Mouse (Mus musculus) neural tube, embryonic 13.5 days (tissue): ENCODE data around the gene Erbb3. TPM values are rescaled to one million over a fixed set of nuclear protein-coding genes. Genes with fewer than 3 reads are reported as not detected.
"Not testable (repeated sequence)": the region's sequence is repeated elsewhere in the genome, so short reads cannot be mapped to it uniquely, and the experiment has no call there.

Source experiments
- ATAC-seq: fragments of 200-750 bp; cut with Nextera tagmentation; 2 replicates; pipeline ENCODE4 v1.8.0; 2017; ENCODE audit warnings: low read depth, mild to moderate bottlenecking, moderate TSS enrichment, moderate library complexity
- H3K27ac ChIP-seq: fragments of 300-500 bp; sonication (generic); replicated peaks from 2 replicates; pipeline ENCODE4 v1.5.1; 2015; ENCODE audit warnings: moderate library complexity, mild to moderate bottlenecking, inconsistent platforms
- H3K27me3 ChIP-seq: fragments of 300-500 bp; sonication (generic); 2 replicates; pipeline ENCODE4 v1.6.1; 2015; ENCODE audit warnings: mild to moderate bottlenecking, inconsistent platforms
- H3K36me3 ChIP-seq: fragments of 300-500 bp; sonication (generic); 2 replicates; pipeline ENCODE4 v1.6.1; 2015; ENCODE audit warnings: mild to moderate bottlenecking, inconsistent platforms
- H3K4me1 ChIP-seq: fragments of 300-500 bp; sonication (generic); replicated peaks from 2 replicates; pipeline ENCODE4 v1.6.1; 2015; ENCODE audit warnings: inconsistent platforms
- H3K4me2 ChIP-seq: fragments of 300-500 bp; sonication (generic); 2 replicates; pipeline ENCODE4 v1.6.1; 2015; ENCODE audit warnings: inconsistent platforms, mild to moderate bottlenecking, moderate library complexity
- H3K4me3 ChIP-seq: fragments of 300-500 bp; sonication (generic); 2 replicates; pipeline ENCODE4 v1.5.1; 2015; ENCODE audit warnings: mild to moderate bottlenecking, inconsistent platforms
- H3K9ac ChIP-seq: fragments of 300-500 bp; sonication (generic); 2 replicates; pipeline ENCODE4 v1.6.1; 2015; ENCODE audit warnings: moderate library complexity, mild to moderate bottlenecking, inconsistent platforms
- H3K9me3 ChIP-seq: fragments of 300-500 bp; sonication (generic); 2 replicates; pipeline ENCODE4 v1.6.1; 2016; ENCODE audit warnings: inconsistent platforms
- WGBS: fragments of 180-500 bp; shearing (Covaris S2); methylation state at CpG from one replicate; pipeline ENCODE4 v1.1.7; 2015; 5-methylcytosine and 5-hydroxymethylcytosine counted together
- polyA plus RNA-seq: library from polyadenylated mRNA; unstranded; fragments of >200 nt; fragmentation: Nextera tagmentation; extraction: Ambion mirVana; gene quantifications from 2 replicates; pipeline ENCODE4 v1.2.1, GENCODE M21; 2015

Gene Erbb3
- polyA plus RNA-seq, 1 experiment from 2014 or later: 9.9 TPM

DNA sequence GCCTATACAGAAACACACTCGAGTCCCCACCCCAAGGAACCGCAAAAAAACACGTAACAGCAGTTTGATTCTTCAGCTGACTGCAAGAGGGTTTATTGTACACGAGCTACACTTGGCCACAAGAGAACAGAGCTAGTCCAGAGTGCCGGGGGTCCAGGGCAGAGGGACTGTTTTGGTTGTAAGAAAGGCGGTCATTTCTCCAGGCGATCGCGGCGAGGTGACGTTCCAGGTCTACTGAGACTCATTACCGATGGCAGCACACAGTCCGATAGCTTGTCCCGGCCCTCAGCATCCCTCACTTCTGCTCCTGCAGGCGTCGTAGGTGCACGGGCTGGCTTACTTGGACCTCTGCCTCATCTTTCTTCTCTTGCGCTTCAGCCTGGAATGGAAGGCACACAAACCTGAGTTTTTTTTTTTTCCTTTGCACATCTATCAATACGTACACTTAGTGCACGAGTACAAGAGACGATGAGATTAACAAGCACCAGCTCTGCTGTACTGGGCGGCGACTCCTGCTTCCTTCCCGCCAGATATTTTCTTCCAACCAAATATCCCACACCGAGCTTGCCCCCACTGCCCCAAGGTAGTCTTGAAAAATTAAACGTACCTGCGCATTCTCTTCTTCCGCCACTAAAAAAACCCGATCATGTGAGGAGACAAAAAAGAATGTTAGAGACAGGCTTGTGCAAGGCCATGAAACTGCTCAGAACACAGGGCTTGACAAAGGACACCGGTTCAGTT is 41.2 kb downstream of the Erbb3 start:
- ATAC-seq: 0 out of 2 replicates have a peak, but pooled peaks have one; percentile 3
- 1% methylated on average over 30 of the region's 30 CpGs for WGBS

DNA sequence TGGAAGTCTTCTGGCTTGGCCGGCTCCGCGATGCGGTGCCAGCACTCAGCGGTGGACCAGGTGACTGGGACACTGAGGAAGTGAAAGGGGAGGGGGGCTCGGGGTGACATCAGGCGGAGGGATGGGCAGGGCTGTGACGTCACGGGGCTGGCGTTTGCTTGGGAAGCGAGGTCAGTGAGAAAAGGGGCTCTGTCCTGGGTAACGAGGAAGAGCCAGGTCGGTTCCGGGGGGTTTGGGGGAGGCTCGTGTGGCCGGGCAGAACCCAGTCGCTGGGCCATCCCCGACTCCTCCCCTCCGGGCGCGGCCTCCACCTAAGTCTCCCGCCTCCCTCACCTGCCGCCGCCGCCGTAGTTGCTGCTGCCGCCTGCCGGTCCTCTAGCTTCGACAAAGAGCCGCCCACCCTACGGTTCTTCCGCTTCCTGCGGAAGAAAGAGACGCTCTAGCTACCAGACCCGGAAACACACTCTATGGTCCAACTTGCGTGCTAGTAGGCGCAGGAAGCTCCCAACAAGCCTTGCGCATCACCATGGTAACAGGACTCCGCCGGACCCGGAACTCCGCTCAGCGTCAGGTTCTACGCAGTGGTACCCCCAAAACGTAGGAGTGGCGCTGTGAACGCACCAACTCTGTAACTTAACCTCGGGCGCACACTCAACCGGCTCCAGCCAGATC is 42.0 kb downstream of the Erbb3 start, which contains the start of gene Zc3h10:
TSS of gene Zc3h10 (minus strand) at position 414 of the 672 bp plus-strand sequence.
- Histone ChIP-seq H3K36me3 (peaks cover 34% of the 10 kb centered on the region), H3K27ac (peak within 1 kb of the TSS; percentile 97), H3K9ac (peak within 1 kb of the TSS; percentile 97), H3K27me3 (no peaks in the 10 kb centered on the region), H3K4me2 (peak within 1 kb of the TSS; percentile 86), H3K9me3 (no peaks in the 10 kb centered on the region), H3K4me1 (peaks cover 30% of the 10 kb centered on the region), H3K4me3 (peak within 1 kb of the TSS; percentile 82)
- under 1% methylated on average over 38 of the region's 50 CpGs for WGBS
- ATAC-seq: peak; percentile 91

More for the DNA sequence above, 41.2 kb downstream of the Erbb3 start:
- Histone ChIP-seq H3K9ac (peak overlapping the region; percentile 97), H3K4me1 (peaks cover 27% of the 10 kb centered on the region), H3K4me2 (peak overlapping the region; percentile 86), H3K36me3 (peaks cover 26% of the 10 kb centered on the region), H3K4me3 (peak overlapping the region; percentile 82), H3K27ac (peak overlapping the region; percentile 97)
- not testable (repeated sequence) for H3K27me3 ChIP-seq, H3K9me3 ChIP-seq

DNA sequence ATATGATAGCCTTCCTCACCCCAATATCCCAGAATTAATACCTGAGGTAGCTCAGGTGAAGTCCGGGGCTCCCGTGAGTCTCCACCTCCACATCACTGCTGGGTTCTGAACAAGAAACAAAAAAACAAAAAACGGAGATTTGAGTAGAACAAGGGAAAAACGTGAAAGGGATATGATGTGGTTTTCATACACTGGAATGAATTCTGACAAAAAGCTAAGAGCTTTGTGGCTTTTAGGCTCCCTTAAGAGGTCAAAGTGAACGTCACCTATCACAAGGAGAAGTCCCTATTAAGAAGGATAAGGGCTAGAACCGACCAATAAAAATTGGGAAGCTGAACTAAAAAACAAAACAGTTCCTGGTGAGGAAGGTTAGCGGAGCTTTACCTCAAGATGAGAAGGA is 42.7 kb downstream of the Erbb3 start:
- no peak for ATAC-seq
- 28% methylated on average over 7 of the region's 7 CpGs for WGBS
- Histone ChIP-seq H3K4me2 (peak overlapping the region; percentile 86), H3K36me3 (peaks cover 40% of the 10 kb centered on the region), H3K27me3 (no peaks in the 10 kb centered on the region), H3K27ac (peak overlapping the region; percentile 97), H3K4me3 (peak overlapping the region; percentile 82), H3K9me3 (no peaks in the 10 kb centered on the region), H3K9ac (peak overlapping the region; percentile 97), H3K4me1 (peaks cover 30% of the 10 kb centered on the region)

DNA sequence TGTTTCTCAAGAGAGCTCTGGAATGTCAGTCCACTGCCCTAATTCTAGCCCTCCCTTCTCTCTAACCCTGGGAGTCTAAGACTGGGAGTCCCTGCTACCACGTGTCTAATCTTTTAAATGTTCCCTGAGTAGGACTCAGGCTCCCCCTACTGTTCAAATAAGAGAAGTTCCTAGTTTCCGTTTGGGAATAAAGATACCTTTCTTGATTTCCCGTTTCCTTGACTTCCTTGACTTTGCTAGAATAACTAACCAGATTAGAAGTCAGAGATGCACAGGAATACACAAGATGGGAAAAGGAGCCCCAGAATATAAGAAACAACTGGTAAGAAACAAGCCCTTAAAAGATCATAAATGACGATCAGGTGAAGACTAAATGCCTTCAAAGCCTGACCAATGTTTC is 43.1 kb downstream of the Erbb3 start:
- no peaks in the 10 kb centered on the region for H3K27me3 ChIP-seq
- peak overlapping the region; percentile 97; the same call in 1 of the 2 replicates for H3K27ac ChIP-seq
- peak overlapping the region; percentile 82 for H3K4me3 ChIP-seq
- H3K9ac ChIP-seq: peak overlapping the region; percentile 97; the same call in 1 of the 2 replicates
- peak overlapping the region; percentile 86 for H3K4me2 ChIP-seq
- peaks cover 30% of the 10 kb centered on the region for H3K4me1 ChIP-seq
- no peak for ATAC-seq
- no peaks in the 10 kb centered on the region for H3K9me3 ChIP-seq
- WGBS: 17% methylated on average over 4 of the region's 4 CpGs
- H3K36me3 ChIP-seq: peaks cover 43% of the 10 kb centered on the region

DNA sequence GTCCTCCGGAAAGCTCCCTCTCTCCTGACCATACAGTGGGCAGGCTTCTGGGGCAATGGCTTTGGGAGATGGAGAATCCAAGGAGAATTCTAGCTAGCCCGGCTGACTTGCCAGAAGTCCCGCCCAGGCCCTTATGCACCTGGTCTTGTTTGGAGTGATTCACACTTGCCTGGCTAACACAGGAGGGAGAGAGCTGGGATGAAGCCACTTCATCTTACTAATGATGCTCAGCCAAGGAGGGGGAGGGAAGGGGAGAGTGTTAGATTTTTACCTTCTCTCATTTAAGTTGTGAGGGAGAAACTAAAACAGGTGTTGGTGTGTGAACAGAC is 43.9 kb downstream of the Erbb3 start:
- 94% methylated on average over 3 of the region's 3 CpGs for WGBS
- no peak overlapping the region for H3K4me3 ChIP-seq
- peaks cover 48% of the 10 kb centered on the region for H3K36me3 ChIP-seq
- no peak overlapping the region for H3K27ac ChIP-seq
- no peaks in the 10 kb centered on the region for H3K27me3 ChIP-seq
- ATAC-seq: no peak
- peaks cover 30% of the 10 kb centered on the region for H3K4me1 ChIP-seq
- H3K9me3 ChIP-seq: no peaks in the 10 kb centered on the region
- H3K4me2 ChIP-seq: no peak overlapping the region
- no peak overlapping the region for H3K9ac ChIP-seq

DNA sequence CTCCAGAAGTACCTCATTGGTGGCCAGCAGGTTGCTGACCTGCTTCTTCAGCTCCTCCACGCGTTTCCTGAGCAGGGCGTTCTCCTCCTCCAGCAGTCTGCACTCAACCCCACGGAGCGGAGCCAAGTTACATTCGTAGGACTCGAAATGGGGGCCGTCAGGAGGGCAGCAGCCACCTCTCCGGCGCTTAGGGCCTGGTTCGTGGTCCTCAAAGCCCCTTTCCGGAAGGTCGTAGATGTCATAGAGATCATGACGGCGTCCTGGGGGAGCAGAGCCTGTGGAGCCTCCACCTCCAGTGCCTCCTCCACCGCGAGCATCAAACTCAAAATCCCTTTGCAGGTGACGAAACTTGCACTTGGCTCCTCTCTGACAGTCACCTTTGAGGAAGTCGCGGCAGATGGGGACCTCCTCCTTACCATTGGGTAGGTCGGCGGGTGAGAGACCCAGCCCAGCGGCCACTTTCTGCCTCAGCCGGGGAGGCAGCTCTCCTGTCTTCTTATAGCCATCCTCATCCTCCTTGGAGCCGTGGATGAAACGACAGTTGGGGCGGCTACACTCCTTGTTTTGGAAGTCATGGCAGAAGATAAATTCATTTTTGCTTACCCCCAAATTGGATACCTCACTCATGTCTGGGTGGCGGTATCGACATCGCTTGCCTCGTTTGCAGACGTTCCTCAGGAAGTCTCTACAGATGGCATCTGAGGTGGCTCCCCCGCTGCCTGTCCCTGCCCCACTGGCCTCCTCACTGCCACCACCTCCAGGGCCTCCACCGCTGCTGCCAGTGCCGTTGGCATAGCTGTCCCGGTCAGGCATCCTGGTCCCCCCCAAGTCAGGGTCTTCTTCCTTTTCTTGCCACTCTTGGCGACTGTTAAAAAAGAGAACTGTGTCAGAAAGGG is 44.5 kb downstream of the Erbb3 start:
- no peaks in the 10 kb centered on the region for H3K9me3 ChIP-seq
- whole genome bisulfite sequencing: 94% methylated on average over 37 of the region's 37 CpGs
- no peak for ATAC-seq
- no peak overlapping the region for H3K9ac ChIP-seq
- peaks cover 30% of the 10 kb centered on the region for H3K4me1 ChIP-seq
- H3K4me2 ChIP-seq: no peak overlapping the region
- H3K27ac ChIP-seq: no peak overlapping the region
- no peaks in the 10 kb centered on the region for H3K27me3 ChIP-seq
- H3K36me3 ChIP-seq: peaks cover 48% of the 10 kb centered on the region
- H3K4me3 ChIP-seq: no peak overlapping the region

DNA sequence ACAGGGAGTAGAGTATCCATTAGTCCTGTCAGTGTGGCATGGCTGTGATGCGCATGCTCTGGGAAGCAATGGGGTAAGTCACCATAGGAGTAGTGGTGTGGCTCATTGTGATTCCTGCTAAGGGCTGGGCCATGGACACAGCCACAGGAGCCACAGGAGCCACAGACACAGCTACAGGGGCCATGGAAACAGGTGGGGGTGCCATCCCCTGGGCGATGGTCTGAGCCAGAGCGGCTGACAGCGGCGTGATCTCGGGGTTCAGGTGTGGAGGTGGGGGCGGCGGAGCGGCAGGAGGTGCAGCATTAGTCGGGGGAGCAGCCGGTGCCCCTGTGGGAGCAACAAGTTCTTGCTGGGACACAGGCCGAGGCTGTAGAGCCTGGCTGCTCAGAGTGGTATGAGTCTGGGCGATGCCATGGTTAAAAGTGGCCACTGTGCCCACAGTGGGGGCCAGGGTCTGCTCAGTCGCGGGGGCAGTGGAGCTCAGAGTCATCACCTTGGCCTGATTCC is 45.2 kb downstream of the Erbb3 start:
- Histone ChIP-seq H3K4me1 (peaks cover 26% of the 10 kb centered on the region), H3K4me3 (no peak overlapping the region), H3K9ac (no peak overlapping the region), H3K27ac (no peak overlapping the region), H3K27me3 (no peaks in the 10 kb centered on the region), H3K36me3 (peaks cover 48% of the 10 kb centered on the region), H3K9me3 (no peaks in the 10 kb centered on the region), H3K4me2 (no peak overlapping the region)
- 98% methylated on average over 15 of the region's 15 CpGs for WGBS
- no peak for ATAC-seq

DNA sequence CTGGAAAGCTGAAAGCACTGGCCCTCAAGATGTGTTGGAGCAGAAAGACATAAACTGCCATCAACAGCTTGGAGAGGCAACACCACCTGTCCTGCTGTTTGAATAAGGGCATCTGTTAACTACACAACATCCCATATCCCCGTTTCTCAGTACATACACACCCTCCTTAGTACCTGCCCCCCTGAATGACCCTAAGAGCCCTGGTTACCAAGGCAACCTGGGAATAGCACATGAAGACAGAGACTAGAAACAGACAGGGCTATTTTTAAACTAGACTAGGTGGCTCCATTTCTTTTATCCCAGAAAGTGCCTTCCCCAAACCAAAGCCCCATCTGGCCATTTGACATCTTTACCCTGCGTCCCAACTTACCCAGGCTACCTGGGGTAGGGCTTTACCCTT is 46.4 kb downstream of the Erbb3 start:
- Histone ChIP-seq H3K4me2 (no peak overlapping the region), H3K27me3 (no peaks in the 10 kb centered on the region), H3K36me3 (peaks cover 48% of the 10 kb centered on the region), H3K9ac (no peak overlapping the region), H3K27ac (no peak overlapping the region), H3K4me1 (peaks cover 26% of the 10 kb centered on the region), H3K9me3 (no peaks in the 10 kb centered on the region), H3K4me3 (no peak overlapping the region)
- no peak for ATAC-seq
- 69% methylated on average over 2 of the region's 2 CpGs for WGBS

DNA sequence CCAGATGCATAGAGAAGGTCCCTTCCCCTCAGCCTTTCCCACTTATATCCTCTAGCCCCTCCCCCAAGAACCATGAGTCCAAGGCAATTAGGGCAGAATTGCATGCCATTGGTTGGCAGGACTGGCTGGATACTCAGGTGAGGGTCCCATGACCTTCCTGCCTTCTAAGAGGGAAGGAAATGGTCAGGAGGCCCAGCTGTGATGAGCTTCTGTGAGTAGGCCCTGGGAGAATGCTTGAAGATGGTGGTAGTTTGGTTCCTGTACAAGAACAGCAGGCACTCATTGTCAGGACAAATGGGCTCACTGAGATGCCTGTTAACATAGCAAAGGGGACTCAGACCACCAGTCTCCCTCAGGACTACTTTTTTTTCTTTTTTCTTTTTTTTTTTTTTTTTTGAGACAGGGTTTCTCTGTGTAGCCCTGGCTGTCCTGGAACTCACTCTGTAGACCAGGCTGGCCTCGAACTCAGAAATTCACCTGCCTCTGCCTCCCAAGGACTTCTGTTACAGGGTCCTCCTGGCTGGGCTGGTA is 51.0 kb downstream of the Erbb3 start:
- Histone ChIP-seq H3K9ac (no peak overlapping the region), H3K4me3 (no peak overlapping the region), H3K36me3 (peaks cover 23% of the 10 kb centered on the region), H3K4me2 (no peak overlapping the region), H3K27me3 (no peaks in the 10 kb centered on the region), H3K9me3 (no peaks in the 10 kb centered on the region), H3K4me1 (peaks cover 10% of the 10 kb centered on the region; the same call in 1 of the 2 replicates), H3K27ac (no peak overlapping the region)
- no peak for ATAC-seq
- 88% methylated on average over 1 of the region's 1 CpGs for WGBS

DNA sequence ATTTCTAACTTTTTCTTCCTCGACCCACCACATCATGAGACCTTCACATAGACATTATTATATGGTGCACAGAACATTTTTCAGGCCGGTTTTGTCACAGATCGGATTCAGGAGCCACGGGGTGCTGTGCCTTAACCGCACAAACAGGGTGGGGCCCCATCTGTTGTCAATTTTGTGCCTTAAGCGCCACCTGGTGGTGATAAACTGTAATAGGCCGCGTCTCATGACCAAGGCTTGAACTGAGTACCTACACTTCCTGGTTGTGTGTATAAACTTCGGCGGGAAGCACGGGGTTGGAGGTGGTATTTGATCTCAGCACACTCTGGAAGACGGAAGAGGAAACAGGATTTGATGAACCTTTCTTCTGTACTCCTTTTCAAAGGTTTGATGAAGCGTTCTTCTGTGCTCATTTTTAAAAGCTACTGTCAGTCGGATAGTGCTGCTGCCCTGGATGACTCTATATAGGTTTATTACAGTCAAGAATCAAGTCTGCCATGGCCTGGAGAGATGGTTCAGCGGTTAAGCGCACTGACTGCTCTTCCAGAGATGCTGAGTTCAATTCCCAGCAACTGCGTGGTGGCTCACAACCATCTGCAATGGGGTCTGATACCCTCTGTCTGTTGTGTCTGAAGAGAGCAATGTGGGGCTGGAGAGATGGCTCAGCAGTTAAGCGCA is 53.0 kb downstream of the Erbb3 start:
- 0 out of 2 replicates have a peak, but pooled peaks cover 5% of the 10 kb centered on the region for H3K4me1 ChIP-seq
- peak overlapping the region; percentile 15; the same call in 1 of the 2 replicates for H3K4me3 ChIP-seq
- H3K9me3 ChIP-seq: no peaks in the 10 kb centered on the region
- 19% methylated on average over 18 of the region's 18 CpGs for WGBS
- H3K9ac ChIP-seq: peak overlapping the region; percentile 50
- no peak overlapping the region for H3K27ac ChIP-seq
- H3K36me3 ChIP-seq: peaks cover 5% of the 10 kb centered on the region
- ATAC-seq: peak; percentile 92
- no peaks in the 10 kb centered on the region for H3K27me3 ChIP-seq
- H3K4me2 ChIP-seq: peak overlapping the region; percentile 46

DNA sequence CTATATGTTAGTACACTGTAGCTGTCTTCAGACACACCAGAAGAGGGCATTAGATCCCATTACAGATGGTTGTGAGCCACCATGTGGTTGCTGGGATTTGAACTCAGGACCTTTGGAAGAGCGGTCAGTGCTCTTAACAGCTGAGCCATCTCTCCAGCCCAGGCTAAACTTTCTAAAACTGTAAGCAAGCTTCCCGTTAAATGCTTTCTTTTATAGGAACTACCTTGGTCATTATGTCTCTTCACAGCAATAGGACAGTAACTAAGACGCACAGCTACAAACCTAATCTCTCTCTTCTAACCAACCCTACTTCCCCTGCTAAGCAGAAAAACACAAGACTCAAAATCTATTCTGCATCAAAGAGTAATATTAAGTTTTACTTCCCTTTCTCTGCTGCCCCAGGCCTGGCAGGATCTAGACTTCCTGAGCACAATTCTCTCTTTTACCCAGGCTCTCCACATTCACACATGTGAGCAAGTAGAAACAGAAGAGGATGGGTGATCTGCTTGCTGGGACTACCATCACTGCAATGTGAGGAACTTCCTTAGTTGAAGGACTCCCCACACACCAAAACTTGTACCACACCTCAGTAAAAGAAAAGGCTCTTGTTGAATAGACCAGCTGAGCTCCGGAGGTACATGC is 53.7 kb downstream of the Erbb3 start:
- Histone ChIP-seq H3K9ac (peak overlapping the region; percentile 50), H3K27ac (no peak overlapping the region), H3K36me3 (no peaks in the 10 kb centered on the region), H3K27me3 (no peaks in the 10 kb centered on the region), H3K4me1 (0 out of 2 replicates have a peak, but pooled peaks cover 5% of the 10 kb centered on the region), H3K4me2 (peak overlapping the region; percentile 46), H3K4me3 (peak overlapping the region; percentile 15; the same call in 1 of the 2 replicates), H3K9me3 (no peaks in the 10 kb centered on the region)
- 77% methylated on average over 4 of the region's 4 CpGs for WGBS
- no peak for ATAC-seq
